Mouse (Mus musculus) stomach, postnatal 0 days (tissue): ENCODE measurements around the gene Ttc39d. TPM values are rescaled to one million over a fixed set of nuclear protein-coding genes. Genes with fewer than 3 reads are reported as not detected.

Source experiments
- ATAC-seq: fragments of 200-750 bp; cut with Nextera tagmentation; 2 replicates; pipeline ENCODE4 v1.8.0; 2017; ENCODE audit not compliant: low FRiP score, low TSS enrichment
- DNase-seq: peaks from one replicate; pipeline ENCODE4 v3.0.0-alpha.2; 2016; ENCODE audit warnings: low spot score
- H3K27ac ChIP-seq: fragments of 300-500 bp; sonication (generic); replicated peaks from 2 replicates; pipeline ENCODE4 v1.5.1; 2014; ENCODE audit warnings: mild to moderate bottlenecking, control low read depth
- H3K27me3 ChIP-seq: fragments of 300-500 bp; sonication (generic); 2 replicates; pipeline ENCODE4 v1.6.1; 2014; ENCODE audit warnings: low read length; ENCODE audit not compliant: control insufficient read depth, insufficient read depth
- H3K36me3 ChIP-seq: fragments of 300-500 bp; sonication (generic); 2 replicates; pipeline ENCODE4 v1.6.1; 2014; ENCODE audit warnings: low read length, mixed read lengths; ENCODE audit not compliant: control insufficient read depth, insufficient read depth
- H3K4me1 ChIP-seq: fragments of 300-500 bp; sonication (generic); replicated peaks from 2 replicates; pipeline ENCODE4 v1.6.1; 2014; ENCODE audit warnings: antibody characterized with exemption; ENCODE audit not compliant: control insufficient read depth, insufficient read depth
- H3K4me2 ChIP-seq: fragments of 300-500 bp; sonication (generic); replicated peaks from 2 replicates; pipeline ENCODE4 v1.6.1; 2014; ENCODE audit warnings: low read depth, mild to moderate bottlenecking, control low read depth, moderate library complexity
- H3K4me3 ChIP-seq: fragments of 300-500 bp; sonication (generic); 2 replicates; pipeline ENCODE4 v1.5.1; 2014; ENCODE audit warnings: low read depth, low read length, control low read depth
- H3K9ac ChIP-seq: fragments of 300-500 bp; sonication (generic); 2 replicates; pipeline ENCODE4 v1.6.1; 2014; ENCODE audit warnings: mild to moderate bottlenecking, low read length, control low read depth, mixed read lengths
- H3K9me3 ChIP-seq: fragments of 300-500 bp; sonication (generic); 2 replicates; pipeline ENCODE4 v1.6.1; 2016; ENCODE audit warnings: low read length; ENCODE audit not compliant: control insufficient read depth
- CTCF ChIP-seq: IDR thresholded peaks from 2 replicates; pipeline ENCODE4 v1.5.1; 2016; ENCODE audit warnings: antibody characterized with exemption, low read depth, mild to moderate bottlenecking, moderate library complexity
- EP300 ChIP-seq: optimal IDR thresholded peaks from 2 replicates; pipeline ENCODE3; 2016; ENCODE audit warnings: antibody characterized with exemption
- WGBS: fragments of 180-500 bp; shearing (Covaris S2); extraction: QIAGEN DNeasy Blood & Tissue Kit; methylation state at CpG from one replicate; pipeline ENCODE4 v1.1.7; 2014; 5-methylcytosine and 5-hydroxymethylcytosine counted together
- polyA plus RNA-seq: library from polyadenylated mRNA; unstranded; fragments of >200 nt; fragmentation: Nextera tagmentation; extraction: Ambion mirVana; gene quantifications from 2 replicates; pipeline ENCODE4 v1.2.1, GENCODE M21; 2015

The Ttc39d gene
- polyA plus RNA-seq, 1 experiment from 2014 or later, result 0.05 TPM

DNA sequence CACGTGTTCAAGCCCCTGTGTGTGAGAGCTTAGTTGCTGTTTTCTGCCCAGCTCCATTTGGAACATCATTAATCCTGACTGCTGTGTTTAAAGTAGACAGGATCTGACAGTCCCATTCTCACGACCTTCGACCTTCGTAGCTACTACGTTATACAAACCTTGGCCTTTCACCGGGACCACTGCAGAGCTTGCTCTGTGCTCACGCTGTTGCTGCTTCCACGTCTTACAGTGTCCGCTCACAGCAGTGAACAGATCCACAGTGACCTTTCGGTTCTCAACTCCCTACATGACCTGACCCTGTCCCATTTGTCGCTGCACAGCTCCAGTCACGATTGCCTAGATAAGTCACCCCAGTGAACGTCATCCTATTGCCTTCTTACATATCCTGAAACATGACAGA is 35.9 kb downstream of the Ttc39d start:
- H3K9ac ChIP-seq, result no peak overlapping the region
- H3K4me1 ChIP-seq, result no peaks in the 10 kb centered on the region
- no peaks in the 10 kb centered on the region for H3K27me3 ChIP-seq
- ATAC-seq, result no peak
- WGBS, result 48% methylated on average over 13 of the region's 13 CpGs
- H3K4me2 ChIP-seq, result no peak overlapping the region
- TF ChIP-seq CTCF, result no peak
- H3K27ac ChIP-seq, result no peak overlapping the region
- H3K36me3 ChIP-seq, result peaks cover 21% of the 10 kb centered on the region
- DNase-seq, result no peak
- H3K4me3 ChIP-seq, result no peak overlapping the region
- H3K9me3 ChIP-seq, result no peaks in the 10 kb centered on the region

DNA sequence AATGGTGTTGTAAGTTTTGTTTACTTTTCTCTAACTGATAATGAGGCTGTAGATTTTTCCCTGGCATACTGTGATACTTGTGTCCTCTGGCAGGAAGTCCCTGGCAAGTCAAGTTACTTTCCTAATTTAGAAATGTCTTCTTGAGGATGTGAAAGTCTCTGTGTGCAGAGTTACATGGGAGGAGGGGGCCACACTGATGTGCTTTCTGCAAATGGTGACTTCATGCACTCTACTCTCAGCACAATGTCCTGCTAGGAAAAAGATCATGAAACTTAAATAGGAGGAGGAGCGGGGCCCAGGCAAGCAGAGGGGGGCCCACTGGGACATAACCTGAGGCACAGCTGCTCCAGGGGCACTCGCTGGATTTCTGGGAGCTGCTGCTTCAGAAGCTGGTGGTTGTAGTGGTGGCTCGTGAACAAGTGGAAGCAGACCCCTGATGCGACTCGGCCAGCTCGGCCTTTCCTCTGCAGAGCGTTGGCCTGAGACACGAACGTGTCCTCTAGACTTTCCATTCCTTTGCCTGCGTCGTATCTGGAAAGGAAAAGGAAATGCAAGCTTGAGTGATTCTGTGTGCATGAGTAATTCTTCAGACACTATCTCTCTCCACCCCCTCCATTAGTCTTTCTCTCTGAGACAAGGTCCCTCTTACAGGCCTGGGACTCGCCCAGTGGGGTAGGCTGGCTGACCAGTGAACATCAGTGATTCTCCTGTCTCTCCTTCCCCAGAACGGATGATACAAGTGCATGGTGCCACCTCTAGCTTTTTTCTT is 45.7 kb downstream of the Ttc39d start:
- 77% methylated on average over 13 of the region's 13 CpGs for WGBS

GRCm38 (mm10) chr17:80254421-80254820 is 47.2 kb downstream of the Ttc39d start:
- TF ChIP-seq CTCF (no peak), EP300 (no peak)
- peaks cover 4% of the 10 kb centered on the region for H3K36me3 ChIP-seq
- H3K27me3 ChIP-seq, result no peaks in the 10 kb centered on the region
- DNase-seq (no peak), ATAC-seq (no peak)
- no peak overlapping the region for H3K9ac ChIP-seq
- H3K9me3 ChIP-seq, result no peaks in the 10 kb centered on the region
- H3K4me1 ChIP-seq, result no peaks in the 10 kb centered on the region
- no peak overlapping the region for H3K4me2 ChIP-seq
- no peak overlapping the region for H3K4me3 ChIP-seq
- 94% methylated on average over 5 of the region's 5 CpGs for WGBS
- peak overlapping the region; percentile 63; the same call in 1 of the 2 replicates for H3K27ac ChIP-seq

More for the DNA sequence above, 45.7 kb downstream of the Ttc39d start:
- Histone ChIP-seq H3K4me2 (no peak overlapping the region), H3K4me1 (no peaks in the 10 kb centered on the region), H3K9me3 (no peaks in the 10 kb centered on the region), H3K36me3 (peaks cover 4% of the 10 kb centered on the region), H3K4me3 (no peak overlapping the region), H3K9ac (no peak overlapping the region), H3K27me3 (no peaks in the 10 kb centered on the region), H3K27ac (peak overlapping the region; percentile 70)
- TF ChIP-seq CTCF, result no peak
- TF ChIP-seq EP300, result no peak
- ATAC-seq (no peak), DNase-seq (no peak)

GRCm38 (mm10) chr17:80255208-80255607 is 47.9 kb downstream of the Ttc39d start:
- no peaks in the 10 kb centered on the region for H3K9me3 ChIP-seq
- H3K4me2 ChIP-seq, result no peak overlapping the region
- H3K4me1 ChIP-seq, result no peaks in the 10 kb centered on the region
- H3K9ac ChIP-seq, result no peak overlapping the region
- peaks cover 3% of the 10 kb centered on the region; the same call in 1 of the 2 replicates for H3K36me3 ChIP-seq
- peak overlapping the region; percentile 63 for H3K27ac ChIP-seq
- DNase-seq (peak; percentile 56), ATAC-seq (peak; percentile 91)
- H3K4me3 ChIP-seq, result no peak overlapping the region
- WGBS, result 19% methylated on average over 13 of the region's 13 CpGs
- H3K27me3 ChIP-seq, result no peaks in the 10 kb centered on the region
- TF ChIP-seq CTCF (no peak), EP300 (no peak)

DNA sequence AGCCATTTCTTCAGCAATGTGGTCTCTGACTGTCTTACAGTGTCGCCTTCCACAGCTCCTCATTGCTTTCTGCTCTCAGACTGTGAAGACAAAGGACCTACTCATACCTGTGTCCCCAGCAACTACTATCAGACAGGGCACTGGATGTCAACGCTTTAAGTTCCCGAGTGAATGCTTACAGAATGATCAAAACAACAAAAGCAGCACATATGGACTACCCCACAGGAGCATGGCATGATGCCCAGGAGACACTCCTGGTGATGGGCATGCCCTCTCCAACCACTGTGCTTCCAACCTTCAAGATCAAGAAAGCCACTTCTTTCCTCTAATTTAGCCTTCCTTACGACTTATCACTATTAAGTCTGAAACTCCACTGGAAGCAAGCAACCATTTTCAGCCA is 59.8 kb downstream of the Ttc39d start:
- Histone ChIP-seq H3K4me1 (no peaks in the 10 kb centered on the region), H3K27ac (no peak overlapping the region), H3K27me3 (no peaks in the 10 kb centered on the region), H3K4me3 (no peak overlapping the region), H3K4me2 (no peak overlapping the region), H3K36me3 (peaks cover 27% of the 10 kb centered on the region), H3K9ac (no peak overlapping the region), H3K9me3 (no peaks in the 10 kb centered on the region)
- TF ChIP-seq EP300 (no peak), CTCF (no peak)
- DNase-seq (no peak), ATAC-seq (no peak)
- WGBS, result 90% methylated on average over 4 of the region's 4 CpGs

Other genes with a start within 250 kb of the Ttc39d start
- 18.3 and 20.9 TPM in 2 replicates for gene Hnrnpll, start 145.1 kb upstream of the Ttc39d start, polyA plus RNA-seq
- gene Galm, start 80.0 kb upstream of the Ttc39d start, polyA plus RNA-seq, result 31.6 and 34.3 TPM in 2 replicates
- 208 and 212 TPM in 2 replicates for gene Srsf7, start 153 bp upstream of the Ttc39d start, polyA plus RNA-seq
- gene Gemin6, start 17.0 kb downstream of the Ttc39d start, polyA plus RNA-seq, result 15.2 and 17.8 TPM in 2 replicates
- gene Morn2, start 82.7 kb downstream of the Ttc39d start, polyA plus RNA-seq, result 9.4 and 10.3 TPM in 2 replicates
- 3.9 TPM in 2 replicates for gene Dhx57, start 83.0 kb downstream of the Ttc39d start, polyA plus RNA-seq
- 1.4 TPM in 2 replicates for gene Arhgef33, start 99.9 kb downstream of the Ttc39d start, polyA plus RNA-seq
- gene Gm10190, start 166.1 kb downstream of the Ttc39d start, polyA plus RNA-seq, result 0.83 and 1.7 TPM in 2 replicates